Mouse (Mus musculus) liver, adult 2 months (tissue): ENCODE measurements around the gene Mmgt2.

Source experiments
- CTCF ChIP-seq: fragments of 200-500 bp; IDR thresholded peaks from 2 replicates; pipeline ENCODE4 v1.5.1; 2011; ENCODE audit warnings: low read depth, low read length, control low read depth
- POLR2A ChIP-seq: fragments of 200-500 bp; IDR thresholded peaks from 2 replicates; pipeline ENCODE4 v1.6.1; 2011; ENCODE audit warnings: low read length, control low read depth; ENCODE audit not compliant: insufficient read depth; ENCODE audit errors: extremely low read depth

GRCm38 (mm10) chr11:62630225-62630821, 18.1 kb upstream of the Mmgt2 start:
- TF ChIP-seq CTCF = no peak
- TF ChIP-seq POLR2A = no peak
